Mouse (Mus musculus) kidney, postnatal 10 days (tissue): Measurements from ENCODE around the gene Oit1.

Experiments used
- DNase-seq: peaks from one replicate; pipeline ENCODE4 v3.0.0; 2021; ENCODE audit warnings: mixed read lengths

Oit1 gene

DNA sequence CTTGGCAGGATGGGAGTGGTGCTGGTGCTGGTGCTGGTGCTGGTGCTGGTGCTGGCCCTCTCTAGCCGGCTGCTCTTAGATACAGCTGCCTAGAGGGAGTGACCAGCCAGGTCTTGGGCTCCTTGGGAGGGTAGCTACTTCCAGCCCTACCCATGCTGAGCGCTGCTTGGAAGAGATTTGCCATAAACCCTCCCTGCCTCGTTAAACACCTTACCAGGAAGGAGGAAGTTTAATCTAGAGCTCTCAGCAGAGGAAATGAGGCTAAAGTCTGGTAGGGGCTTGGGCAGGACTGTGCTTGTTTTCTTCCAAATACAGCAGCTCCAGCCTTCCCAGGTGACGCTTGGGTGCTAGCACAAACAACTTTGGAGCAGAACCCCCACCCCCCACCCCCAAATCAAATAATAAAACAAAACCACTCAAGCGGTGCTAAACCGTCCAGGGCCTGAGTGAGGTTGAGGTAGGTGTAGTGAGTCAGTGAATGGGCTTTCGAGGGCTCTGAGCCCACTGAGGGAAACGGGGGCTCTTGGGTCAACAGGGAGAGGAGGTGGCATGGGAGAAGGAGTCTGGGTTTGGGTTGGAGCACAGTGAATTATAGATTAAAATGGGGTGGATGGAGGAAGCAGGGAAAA is at the start of gene Oit1:
TSS of gene Oit1 (minus strand) at position 70 of the 629 bp plus-strand sequence.
- DNase-seq, result peak; percentile 14

DNA sequence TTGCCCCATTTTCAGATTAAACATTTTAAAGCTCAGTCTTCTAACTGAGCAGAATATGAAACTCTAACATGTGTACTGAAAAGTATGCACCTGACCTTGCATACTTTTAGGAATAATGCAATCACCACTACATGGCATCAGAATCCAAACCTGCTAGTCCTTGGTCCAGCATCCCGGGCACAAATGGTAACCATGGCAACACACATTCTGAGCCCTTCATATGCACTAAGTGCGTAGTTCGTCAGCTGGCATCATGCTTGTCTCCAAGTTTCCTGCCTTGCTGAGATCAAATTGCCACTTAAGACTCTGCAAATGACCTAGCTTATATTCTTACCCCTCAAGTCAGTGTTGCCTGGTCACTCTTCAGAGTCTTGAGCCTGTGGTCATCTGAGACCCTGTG is 44.3 kb upstream of the Oit1 start:
- no peak for DNase-seq

DNA sequence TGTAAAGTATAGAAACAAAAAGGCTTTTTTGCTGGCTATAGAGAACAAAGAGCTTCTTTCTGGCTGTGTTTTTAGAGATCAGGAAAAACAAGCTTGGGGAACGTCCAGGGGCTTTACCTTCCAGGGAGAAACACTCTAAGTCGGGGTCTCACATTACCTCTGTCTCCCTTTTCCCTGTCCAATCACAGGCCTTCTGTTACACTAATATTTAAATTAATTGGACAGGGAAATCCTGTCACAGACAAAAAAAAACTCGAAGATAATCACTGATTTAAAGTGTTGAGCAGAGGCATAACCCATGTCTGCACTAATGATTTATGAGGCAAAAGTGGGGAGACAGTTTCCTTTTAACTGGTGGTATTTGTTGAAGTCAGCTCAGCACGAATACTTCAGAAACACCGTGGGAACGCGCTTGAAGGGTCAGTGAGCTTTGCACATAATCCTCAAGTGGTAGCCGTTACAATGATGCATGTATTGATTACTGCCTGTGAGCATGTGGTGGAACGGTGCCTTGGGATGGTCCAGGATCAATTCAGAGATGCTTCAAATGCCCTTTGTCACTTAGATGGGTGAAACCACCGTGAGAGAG is 42.7 kb upstream of the Oit1 start:
- DNase-seq, result no peak

DNA sequence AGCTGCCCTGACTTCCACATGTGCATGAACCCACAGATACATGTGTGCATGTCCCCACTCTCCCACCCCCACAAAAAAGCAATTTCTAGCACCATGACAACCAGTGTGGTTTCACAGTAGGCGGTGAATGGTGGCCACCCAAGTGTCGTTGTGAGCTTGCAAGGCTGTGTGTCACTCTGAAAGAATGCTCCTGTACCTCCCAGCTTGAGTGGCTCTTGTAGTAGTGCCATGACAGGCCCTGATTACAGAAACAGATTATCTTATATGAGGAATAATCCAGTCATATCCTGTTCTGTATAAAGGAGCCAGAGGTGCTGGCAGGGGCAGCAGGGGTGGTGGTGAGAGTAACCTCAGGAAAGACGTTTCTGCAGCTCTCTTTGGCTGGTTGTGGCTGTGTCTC is 40.1 kb upstream of the Oit1 start:
- DNase-seq, result no peak

DNA sequence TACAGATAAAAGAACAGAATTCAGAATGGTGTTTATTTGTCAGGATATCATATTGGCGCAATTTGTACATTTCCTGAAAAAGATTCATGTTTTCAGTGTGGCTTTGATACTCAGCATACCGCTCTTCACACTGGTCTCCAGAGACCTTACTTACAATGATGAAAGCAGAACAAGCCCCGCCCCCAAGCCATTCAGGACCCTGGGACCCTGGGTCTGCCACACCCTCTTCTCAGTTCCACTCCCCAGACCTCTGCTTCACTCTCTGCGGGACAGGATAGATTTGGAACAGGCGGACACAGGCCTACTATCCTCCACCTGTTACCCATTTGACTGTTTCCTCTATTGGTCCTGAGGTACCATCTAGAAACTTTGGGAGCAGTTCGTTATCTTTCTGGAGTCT is 27.4 kb upstream of the Oit1 start:
- DNase-seq, result no peak

DNA sequence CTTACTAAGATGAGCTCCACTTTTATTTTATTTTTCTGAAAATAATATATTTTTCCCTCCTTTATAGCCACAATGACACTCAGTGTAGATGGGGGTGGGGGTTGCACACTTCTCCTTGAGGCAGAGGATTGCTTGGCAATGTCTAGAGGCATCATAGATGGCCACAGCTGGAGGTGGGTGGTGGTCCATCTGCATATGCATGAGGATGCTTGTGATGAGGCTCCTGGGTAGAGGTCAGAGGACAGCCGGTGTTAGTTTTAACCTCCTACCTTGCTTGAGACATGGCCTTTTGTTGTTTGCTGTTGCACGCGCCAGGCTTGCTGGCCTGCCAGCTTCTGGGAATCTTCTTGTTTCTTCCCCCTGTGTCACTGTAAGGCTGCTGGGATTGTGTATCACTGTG is 24.8 kb upstream of the Oit1 start:
- DNase-seq, result no peak

DNA sequence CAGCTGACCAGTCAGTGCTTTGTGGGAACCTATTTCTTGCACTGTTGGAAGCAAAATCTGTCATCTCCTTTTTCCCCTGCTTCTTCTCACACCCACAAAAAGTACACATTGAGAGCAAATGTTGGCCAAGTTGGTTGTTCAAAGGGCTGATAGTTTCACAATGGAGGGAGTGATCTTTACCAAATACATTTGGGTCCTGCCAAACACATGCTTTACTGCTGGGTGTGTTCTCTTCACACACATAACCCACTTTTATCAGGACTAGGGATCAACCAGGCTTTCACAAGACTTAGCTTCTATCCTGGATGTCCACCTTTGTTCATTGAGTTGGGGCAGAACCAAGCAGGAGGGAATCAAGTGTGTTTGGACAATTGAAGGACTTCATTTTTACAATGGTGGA is 20.0 kb upstream of the Oit1 start:
- no peak for DNase-seq

DNA sequence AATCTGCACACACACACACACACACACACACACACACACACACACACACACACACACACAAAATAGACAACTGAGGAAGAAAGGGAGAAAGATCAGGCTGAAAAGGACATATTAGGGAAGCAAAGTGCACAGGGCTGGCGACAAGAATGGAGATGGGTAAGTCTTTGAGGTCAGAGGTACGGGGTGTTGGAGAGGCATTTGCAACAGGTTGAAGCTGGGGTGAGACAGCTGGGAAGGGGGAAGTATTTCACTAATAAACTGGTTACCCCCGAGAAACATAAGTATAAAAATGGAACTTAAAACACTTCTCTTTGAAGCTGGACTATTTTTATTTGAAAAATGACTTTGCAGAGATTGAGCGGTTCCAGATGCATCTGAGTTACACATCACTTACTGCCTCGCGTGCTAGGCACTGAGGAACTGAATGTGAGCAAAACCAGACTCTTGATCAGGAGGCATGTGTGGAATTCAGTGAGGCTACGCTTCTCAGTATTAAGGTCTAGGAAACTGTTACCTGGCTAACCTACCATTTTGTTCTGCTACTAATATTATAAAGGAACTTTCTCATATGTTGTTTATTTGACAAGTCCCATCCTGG is 17.2 kb upstream of the Oit1 start:
- no peak for DNase-seq

DNA sequence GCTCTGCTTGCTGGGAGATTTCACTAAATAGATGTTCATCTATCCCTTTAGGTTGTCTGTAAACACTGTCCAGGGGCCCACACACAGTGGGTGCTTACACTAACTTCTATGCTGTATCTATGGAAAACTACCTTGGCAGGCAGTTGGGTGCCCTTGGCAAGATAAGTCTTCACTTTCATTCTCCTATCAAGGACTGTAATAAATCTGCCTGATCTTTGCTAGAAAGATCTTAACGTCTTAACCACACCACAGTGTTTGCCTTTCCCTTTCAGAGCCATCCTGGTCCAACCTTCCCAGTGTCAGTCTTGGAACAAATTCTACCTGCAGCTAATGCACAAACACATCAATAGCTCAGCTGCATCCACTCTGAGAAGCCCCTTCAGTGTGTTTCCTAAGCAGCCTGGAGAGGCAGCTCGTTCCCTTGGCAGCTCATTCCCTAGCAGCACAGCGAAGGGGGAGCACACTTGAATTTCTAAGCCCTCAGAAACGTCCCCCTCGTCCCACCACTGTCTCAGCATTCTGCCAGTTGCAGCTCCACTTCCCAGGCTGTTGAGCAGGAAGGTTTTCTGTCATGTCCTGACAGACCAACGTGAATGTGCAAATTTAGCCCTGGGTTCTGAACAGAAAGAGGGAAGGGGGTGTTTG is 13.7 kb upstream of the Oit1 start:
- no peak for DNase-seq

DNA sequence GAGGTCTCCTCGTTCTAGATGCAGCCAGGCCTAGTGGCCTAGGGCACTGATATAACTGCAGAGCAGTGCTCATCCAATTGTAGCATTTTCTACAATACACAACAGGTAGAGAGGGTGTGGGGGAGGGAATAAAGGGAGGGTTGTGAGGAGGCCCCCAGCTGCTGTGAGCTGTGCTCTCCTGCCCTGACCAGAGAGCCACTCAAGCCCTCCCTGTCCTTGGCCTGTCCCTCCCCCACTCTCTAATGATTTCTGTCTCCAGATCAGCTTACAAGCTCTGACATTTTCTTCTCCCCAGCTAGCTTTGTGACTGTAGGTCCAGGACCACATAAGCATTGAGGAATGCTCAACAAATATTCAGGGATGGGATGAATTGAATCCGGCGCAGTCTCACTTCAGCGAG is 9.2 kb downstream of the Oit1 start:
- no peak for DNase-seq

DNA sequence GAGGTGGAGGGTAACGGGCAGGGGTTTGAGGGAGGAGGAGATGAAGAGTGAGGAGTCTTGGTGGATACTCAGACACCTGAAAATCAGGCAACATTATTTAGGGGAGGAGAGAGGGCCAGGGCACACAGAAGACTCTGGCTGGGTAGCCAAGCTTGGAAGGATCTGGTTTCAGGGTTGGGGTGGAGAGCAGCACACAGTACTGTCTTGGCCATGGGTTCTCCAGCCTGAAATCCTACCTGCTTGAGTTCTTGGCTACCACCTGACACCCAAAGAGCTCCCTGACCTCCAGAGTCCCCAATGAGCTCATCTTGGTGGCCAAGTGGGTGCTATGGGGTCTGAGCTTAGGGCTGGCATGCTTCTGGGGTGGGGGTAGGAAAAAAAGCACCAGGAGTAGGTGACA is 9.7 kb downstream of the Oit1 start:
- DNase-seq, result no peak

DNA sequence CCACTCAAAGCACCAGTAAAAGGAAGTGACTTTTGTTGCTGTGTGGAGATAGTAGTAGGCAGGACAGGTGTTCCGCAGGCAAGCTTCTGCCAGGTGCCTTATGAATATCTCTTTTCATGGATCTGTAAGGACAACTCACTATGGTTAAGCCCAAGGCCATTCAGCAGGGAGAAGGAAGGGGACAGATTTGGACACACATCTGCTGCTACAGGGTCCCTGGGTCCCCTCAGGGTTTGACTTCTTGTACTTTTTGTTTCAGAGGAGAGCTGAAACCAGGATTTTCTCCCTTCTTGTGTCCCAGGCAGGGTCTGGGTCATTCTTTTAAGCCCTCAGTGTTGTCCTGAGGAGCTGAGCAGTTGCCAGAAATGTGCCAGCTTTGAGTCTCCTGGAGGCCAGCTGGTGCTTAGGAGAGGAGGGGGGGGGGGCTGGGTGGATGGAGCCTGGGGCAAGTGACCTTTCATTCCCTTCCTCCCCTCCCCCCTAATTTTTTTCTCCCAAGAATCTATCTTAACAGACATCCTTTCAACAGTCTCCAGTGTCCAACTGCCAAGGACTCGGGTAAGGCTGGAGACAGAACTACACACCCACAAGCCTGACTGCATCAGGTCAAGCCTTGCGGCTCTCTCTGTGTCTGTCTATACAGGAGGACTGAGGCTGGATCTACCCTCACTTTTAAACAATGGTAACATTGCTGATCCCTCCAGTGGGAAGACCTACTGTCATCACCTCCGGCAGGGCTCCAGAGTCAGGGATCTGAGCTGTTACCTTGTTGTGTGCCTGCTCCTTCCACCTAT is 10.6 kb downstream of the Oit1 start:
- DNase-seq, result no peak

DNA sequence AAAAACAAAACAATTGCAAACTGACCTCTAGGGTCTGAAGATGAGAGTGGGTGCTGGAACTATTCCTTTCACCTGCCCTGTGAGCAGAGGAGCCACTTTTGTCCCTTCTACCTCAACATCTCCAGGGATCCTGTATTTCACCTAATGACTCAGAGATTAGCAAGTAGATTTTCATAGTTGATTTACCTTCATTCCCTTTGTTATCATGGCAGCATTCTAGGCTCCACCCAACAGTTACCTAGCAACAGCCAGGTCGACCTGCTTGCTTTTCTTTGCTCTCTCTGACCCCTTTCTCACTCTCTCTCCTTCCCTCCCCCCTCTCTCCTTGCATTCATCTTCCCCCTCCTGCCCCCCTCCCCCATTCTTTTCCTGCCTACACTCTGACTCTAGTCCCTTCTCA is 11.4 kb downstream of the Oit1 start:
- DNase-seq, result no peak

DNA sequence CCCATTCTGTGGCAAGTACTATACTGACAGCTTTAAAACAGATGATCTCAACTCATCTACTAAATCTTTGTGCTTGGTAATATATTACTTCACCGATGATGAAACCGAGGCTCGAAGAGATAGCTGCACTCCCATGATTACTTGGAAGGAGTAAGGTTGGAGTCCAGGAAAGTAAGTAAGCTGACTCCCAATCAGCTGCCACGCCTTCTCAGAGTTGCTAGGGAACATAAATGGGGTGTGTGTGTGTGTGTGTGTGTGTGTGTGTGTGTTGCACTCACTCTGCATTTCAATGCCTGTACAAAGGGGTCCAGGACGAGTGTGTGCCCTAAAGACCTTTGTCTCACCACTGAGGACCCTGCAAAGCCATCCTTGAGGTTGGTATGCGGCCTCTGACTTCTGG is 12.7 kb downstream of the Oit1 start:
- DNase-seq, result no peak

DNA sequence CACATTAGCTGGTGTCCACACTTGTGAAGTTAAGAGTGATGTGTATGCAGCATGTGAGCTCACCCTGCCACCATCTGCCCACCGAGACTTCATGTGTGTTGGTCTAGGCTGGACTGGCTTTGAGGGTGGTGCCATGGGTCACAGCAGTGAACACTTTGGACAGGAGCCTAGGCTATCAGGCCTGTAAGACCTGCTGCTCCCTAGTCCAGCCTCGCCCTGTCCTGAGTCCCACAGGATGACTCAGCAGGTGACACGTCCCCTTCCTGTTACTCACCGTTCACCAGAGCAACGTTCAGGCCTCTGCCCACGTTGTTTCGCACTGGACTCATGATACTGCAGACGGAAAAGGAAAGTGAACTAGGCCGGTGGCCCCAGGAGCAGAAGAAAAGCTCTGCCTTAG is 21.7 kb downstream of the Oit1 start:
- DNase-seq, result no peak

DNA sequence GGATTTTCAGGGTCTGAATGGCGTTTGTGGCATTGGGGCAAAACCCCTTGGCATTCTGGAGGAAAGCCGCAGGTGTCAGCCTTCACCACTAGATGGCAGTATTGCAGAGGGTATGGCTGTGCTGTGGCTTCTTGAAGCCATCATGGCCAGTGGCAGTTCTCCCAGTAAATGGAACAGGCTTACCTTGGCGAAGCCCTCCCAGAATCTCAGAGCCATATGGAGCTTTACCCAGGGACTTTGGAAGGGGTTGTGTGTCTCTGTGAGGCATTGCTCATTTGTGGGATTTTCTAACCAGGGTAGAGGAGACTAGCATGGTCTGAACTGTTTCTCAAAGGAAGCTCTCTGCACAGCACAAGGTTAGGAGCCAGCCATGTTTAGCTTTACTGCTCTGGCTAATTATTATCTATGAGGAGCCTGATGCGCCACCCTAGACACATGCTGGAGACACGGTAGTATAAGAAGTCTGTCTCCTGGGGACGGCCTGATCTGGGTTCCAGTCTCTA is 22.5 kb downstream of the Oit1 start:
- DNase-seq, result peak; percentile 82

DNA sequence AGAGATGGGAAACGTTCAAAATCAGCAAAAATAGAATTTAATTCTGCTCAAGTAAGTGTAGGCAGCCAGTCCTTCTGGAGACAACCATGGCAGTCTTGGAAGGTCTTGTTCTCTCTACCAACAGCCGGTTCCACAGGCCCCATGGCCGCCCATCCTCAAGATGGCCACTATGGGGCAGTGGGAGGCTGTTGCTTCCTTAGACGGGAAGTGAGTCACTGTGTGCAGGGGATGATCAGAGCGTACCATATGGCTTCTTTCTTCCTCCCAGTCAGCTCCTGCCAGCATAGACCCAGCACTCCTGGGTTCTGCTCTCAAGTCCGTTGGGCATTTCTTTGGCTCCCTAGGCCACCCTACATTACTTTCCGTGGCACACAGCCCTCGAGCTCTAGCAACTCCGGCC is 29.6 kb downstream of the Oit1 start:
- no peak for DNase-seq

DNA sequence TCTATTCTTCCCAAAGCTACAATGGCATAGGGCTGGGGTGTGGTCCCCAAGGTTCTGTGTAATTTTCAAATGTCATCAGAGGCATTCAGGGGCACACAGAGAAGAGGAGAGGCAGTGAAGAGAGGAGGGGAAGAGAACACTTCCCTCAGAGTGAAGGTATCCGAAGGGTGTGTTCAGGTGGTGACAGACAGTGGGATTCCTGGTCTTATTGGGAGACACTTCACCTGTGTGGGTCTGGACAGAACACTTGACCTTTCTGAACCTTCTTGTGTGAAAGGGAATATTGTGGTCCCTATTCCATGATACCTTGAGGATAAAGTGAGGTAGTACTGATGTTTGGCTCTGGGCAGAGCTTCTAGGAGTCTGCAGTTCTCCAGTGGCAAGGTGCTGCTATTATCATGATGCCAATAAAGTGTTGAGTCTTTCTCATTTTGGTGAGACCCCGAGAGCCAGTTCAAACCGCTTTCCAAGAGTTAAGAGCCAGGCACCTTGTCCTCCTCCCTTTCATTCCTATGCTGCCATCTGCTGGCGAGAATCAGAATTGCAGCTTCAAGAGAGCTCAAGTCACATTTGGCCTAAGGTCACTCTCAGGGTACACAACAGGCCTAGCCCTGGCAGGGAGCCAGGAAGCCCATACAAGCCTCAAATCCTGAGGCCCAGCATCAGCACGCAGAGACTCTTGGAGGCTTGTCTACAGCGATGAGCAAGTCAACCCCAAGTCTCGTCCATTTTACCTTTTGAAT is 32.1 kb downstream of the Oit1 start:
- peak; percentile 92 for DNase-seq

DNA sequence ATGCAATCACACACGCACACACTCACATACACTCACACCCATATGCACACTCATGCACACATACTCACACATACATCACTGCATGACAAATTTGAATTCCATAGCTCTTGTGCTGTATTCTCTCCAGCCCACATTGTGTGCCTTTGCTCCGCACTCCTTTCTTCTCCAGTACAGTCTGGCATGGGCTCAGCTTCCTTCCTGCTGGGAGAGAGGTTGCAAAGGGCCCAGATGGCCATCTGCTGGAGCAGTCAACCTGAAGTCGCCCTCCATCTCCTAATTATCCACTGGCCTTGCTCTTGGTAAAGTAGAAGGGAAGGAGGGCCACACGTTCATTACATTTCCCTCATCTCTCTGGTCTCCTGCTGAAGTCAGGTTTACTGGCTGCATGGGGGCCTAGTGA is 33.0 kb downstream of the Oit1 start:
- DNase-seq, result peak; percentile 37

DNA sequence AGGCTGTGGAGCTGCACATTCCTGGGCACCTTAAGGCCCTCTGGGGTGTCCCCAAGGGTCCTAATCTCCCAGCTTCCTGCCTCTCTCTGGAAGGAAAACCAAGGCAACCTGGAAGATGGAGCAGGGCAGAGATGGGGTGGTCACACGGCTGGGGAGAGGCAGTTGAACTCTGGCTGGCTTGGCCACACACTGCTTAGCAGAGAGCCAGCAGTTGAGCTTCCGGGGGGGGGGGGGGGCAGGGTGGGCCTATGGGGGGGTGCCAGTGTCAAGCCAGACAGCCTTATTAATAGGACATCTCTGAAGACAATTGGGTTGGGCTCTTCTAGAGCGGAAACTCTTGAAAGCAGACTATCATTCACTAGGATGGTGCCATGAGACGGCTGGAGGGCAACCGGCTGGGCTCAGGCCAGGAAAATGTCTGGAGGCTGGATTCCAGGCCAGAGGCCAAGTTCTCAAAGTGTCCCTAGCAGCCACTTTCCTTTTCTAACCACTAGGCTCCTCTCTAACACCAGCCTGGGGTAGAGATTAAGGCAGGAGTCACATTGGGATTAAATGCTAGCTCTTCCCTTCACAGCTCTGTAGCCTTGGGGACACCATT is 35.9 kb downstream of the Oit1 start:
- peak; percentile 57 for DNase-seq

DNA sequence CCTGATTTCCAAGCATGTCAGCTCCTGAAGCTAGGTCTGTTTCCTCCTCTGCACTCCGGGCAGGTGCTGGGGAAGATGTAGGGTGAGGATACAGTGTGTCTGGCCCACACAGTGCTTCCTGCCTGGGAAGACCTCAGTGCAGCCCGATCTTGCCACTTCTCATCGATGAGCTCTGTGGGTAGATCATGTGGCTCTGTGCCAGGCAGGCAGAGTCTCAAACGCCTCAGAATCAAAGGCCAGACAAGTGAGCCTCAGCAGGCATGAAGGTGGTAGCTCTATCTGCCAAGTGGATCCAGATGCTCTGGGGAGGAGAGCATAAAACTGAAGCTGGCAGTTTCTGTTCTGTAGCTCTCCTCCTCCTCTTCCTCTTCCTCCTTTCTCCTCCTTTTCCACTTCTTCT is 38.3 kb downstream of the Oit1 start:
- no peak for DNase-seq

DNA sequence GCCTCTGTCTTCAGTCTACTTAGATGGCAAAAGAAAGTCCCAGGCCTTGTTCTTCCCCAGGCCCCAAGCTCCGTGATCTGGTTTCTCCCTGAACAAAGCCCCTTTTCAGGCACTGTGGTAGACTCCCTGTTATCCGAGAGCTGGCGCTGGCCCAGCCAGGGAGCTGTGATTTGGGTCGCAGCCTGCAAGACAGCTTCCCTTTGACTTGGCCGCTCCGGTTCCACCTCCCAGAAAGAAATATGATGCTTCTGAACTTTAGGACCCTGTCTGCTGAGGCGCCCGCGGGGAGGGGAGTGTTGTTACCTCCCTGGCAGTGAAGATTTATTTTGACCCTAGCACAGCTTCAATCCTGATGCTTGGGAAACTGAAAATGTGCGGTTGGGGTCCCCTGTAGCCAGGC is 42.6 kb downstream of the Oit1 start:
- peak; percentile 53 for DNase-seq
